Mouse (Mus musculus) neutrophil, adult 5-6 weeks (primary cell): ENCODE results near the gene Pstpip1. TPM values are rescaled to one million over a fixed set of nuclear protein-coding genes. Genes with fewer than 3 reads are reported as not detected.

Source experiments
- ATAC-seq: fragments of 151-379, 151-347 bp; 2 replicates; pipeline ENCODE4 v1.8.0; 2017; ENCODE audit warnings: mild to moderate bottlenecking, moderate TSS enrichment; ENCODE audit not compliant: insufficient number of reproducible peaks, poor library complexity, low FRiP score, severe bottlenecking; ENCODE audit errors: extremely low read depth
- total RNA-seq: library from RNA; stranded (forward); fragments of 200-1000 nt; gene quantifications from 2 replicates; pipeline ENCODE4 v1.2.3, GENCODE M21; 2017

Pstpip1 gene
- total RNA-seq, 1 experiment from 2014 or later, result 369 TPM

DNA sequence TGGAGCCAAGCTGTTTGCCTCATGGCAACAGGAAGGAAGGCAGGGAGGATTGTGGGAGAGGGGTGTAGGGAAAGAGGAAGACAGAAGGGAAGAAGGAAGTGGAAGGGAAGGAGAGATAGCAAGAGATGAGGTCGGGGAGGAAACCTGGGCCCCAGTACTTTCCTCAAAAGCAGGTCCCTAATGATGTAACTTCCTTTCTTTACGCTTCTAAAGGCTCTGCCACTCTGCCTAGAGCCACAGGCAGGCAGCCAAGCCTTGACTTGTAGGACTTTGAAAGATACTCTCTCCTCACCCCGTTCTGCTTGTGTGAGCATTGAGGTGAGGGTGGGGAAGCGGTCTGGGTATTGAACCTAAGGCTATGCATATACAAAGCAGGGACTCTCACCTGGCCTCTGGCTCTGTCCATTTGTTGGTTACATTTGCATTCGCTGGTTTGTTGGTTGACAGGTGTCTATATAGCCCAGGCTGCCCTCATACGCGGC, 10.3 kb downstream of the Pstpip1 start:
- ATAC-seq, result peak; percentile 49

DNA sequence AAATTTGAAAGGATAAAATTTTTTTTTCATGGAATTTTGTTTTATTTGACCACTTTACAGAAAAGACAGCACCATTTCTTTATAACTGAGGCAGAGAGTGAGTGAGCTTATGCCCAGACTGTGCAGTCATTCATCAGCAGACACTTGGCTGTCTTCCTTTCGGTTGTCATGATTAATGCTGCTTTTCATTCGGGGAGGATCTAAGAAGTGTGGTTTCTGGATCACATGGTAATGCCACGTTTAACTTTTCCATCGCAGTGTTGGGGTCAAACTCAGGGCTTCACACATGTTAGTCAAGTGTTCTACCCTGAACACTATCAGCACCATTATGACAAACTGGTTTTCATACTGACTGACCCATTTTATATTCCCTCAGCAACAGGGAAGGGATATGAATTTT, 11.3 kb downstream of the Pstpip1 start:
- ATAC-seq, result no peak

- ATAC-seq, result peak; percentile 20; the same call in 1 of the 2 replicates
Observed at GRCm38 (mm10) chr9:56104921-56105320, 15.2 kb downstream of the Pstpip1 start.

DNA sequence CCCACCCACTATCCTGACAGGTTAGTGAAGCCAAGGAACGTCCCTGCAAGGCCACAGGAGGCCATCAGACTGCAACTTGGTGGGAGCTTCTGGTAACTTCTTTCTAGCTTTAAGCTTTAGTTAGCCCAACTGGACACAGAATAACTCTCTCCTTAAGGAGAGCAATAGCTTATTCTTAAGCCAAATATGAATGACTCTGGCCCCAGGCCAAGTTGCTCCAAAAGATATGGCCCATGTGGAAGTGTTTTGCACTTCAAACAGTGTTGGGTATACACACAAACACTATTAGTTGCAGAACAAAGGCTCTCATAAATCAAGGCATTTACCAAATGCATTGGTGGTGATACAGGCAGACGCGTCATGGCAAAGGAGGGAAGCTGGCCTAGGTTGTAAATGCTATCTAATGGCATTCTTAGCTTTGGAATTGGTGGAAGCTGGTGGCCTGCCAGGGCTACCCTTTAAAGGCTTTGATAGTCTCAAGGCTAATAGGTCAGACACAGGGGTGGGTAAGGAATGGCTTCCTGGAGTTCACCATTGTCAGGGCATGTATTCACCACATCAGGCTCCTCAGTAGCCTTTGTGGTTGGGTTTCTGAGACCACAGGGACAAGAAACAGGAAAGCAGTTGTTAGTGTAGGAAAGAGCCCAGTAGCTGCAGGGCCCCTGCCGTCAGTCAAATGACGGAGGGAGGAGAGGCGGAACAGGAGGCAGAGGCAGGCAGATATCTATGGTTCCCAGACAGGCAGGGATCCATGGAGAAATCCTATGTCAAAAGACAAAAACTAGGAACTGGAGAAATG, 16.7 kb downstream of the Pstpip1 start:
- no peak for ATAC-seq

DNA sequence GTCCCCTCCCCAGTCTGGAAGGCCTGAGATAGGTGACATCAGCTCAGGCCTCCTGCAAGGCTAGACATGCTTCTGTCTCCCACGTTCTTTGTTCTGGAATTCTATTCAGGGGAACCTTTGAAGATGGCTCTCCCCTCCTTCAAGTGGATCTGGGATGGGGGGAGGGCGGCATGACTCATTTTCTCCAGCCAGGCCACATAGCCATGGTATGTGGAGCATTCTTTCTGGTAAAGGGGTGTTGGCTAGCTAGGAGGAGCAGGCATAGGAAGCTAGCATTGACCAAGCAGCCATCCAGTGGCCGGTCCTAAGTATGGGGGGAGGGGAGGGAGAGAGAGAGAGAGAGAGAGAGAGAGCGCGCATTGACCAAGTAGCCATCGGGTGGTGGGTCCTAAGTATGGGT, 17.8 kb downstream of the Pstpip1 start:
- no peak for ATAC-seq

DNA sequence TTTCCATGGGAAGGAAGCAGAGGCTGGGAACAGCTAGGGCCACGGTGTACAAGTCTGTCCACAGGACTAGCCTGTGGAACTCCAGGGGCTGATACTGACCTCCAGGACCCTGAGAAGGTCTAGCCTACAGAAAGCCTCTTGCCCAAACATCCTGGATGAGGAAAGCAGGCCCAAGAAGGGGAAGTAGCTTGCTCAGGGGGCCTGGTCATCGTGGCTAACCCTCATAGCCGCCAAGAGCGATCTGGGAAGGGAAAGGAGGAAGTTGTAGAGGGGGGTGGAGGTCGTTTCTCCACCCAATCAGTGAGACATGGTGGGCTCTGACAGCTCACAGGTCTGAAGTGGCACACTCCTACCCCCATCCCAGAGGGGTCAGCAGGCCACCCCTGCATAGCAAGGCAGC, 18.4 kb downstream of the Pstpip1 start:
- ATAC-seq, result peak; percentile 84

- no peak for ATAC-seq
Observed at GRCm38 (mm10) chr9:56118091-56118490, 28.3 kb downstream of the Pstpip1 start.

DNA sequence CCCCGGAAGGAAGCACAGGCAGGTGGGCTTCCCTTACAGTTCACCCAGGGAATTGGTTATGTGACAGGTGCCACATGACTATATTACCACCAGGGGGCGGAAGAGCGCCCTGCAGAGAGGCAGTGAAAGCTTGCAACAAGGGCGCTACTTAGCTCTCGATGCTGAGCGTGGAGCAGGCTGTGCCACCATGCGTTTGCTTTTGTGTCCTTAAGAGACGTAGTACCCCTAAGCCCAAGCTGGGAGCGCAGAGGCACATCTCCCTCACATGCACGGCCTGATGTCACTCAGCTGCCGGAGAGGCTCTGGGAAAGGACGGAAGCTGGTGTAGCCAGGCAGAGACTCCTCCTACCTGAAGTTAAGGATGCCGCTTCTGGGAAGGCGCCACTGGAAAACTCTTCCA, 28.8 kb downstream of the Pstpip1 start:
- ATAC-seq, result peak; percentile 57; the same call in 1 of the 2 replicates

GRCm38 (mm10) chr9:56119651-56120050, 29.9 kb downstream of the Pstpip1 start:
- ATAC-seq, result no peak

DNA sequence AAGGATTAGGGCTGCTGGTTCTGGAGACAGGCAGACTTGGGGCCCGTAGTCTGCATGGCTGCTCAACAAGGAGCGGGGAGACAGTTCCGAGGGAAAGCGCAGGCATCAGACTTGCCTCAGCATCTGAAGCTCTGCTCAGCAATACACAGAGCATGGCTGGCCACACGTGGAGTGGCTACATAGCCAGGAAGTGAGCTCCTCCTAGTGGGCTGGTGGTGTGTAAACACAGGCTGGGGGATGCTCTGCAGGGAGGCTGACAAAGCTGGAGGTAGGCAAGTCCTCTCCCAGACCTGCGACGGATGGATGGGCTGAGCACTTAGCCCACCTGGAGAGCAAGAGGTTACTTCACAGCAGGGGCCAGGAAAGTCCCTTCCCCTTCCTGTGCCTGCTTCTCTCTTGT, 31.3 kb downstream of the Pstpip1 start:
- no peak for ATAC-seq

DNA sequence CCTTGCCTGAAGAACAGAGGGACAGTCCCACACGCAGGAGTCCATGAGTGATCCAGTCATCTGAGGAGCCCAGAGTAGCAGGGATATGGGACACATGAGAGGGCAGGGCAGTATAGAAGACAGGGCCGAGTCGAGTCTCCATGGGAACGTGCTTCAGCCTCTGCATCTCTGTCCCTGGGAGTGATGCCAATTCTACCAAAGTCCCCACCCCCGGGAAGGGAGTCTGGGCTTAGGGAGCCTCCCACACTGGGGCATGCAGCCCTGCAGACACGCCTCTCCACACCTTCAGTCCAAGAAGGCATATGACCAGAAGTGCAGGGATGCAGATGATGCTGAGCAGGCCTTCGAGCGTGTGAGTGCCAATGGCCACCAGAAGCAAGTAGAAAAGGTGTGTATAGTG, 33.2 kb downstream of the Pstpip1 start:
- ATAC-seq, result no peak

DNA sequence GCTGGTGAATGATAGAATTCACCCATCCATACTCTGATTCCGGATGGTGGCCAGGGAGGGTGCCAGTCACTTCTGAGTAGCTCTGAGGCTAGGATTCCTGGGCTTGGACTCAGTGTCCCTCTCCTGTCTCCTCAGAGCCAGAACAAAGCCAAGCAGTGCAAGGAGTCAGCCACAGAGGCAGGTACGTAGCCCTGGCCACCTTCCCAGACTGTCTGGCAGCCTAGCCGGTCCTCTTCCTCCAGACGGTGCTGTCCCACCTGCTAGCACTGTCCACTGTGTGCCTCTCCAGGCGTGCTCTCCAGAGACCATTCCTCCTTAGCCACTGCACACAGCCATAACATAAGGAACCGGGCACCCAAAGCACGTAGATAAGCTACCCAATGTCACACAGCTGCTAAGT, 33.9 kb downstream of the Pstpip1 start:
- ATAC-seq, result no peak

DNA sequence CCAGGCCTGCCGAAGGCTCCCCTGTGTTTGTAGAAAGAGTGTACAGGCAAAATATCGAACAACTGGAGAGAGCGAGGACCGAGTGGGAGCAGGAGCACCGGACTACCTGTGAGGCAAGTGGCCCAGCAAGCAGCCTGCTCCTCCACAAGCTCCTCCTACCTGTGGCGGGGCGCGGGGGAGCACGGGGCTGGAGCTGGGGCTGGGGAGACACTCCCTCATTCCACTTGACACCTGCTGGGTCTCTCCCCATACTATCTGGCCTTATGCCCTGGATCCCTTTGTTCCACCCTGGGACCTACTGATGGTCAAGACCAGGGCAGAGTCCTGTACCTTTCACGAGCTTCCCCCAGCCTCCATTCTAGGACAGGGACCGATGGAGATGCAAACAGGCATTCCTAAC, 34.8 kb downstream of the Pstpip1 start:
- no peak for ATAC-seq

DNA sequence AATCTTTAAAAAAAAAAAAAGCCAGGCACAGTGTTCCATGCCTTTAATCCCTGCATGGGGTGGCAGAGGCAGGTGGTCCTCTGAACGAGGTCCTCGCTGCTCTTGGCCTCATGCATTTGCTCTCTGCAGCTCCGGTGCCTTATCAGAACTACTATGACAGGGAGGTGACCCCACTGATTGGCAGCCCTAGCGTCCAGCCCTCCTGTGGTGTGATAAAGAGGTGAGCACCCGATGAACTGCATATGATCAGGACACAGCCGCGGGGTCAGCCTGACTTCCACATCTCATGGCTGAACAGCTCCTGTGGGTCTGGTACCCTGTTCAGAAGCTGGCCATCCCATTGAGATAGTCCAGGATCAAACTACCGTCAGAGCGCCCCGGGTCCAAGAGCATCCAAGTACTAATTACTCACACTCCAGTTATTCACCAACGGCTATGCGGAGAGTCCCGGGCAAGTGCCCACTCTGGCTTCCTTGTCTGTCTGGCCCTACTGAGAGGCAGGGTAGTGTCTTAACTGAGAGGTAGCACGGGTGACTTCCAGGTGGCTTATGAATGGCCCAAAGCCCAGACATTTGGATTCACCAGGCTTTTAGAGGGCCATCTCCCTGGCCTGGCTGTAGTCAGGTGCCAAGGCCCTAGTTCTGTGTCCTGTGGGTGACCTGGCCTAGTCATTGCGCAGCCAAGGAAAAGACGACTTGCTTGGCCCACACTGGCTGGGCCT, 36.9 kb downstream of the Pstpip1 start:
- no peak for ATAC-seq

GRCm38 (mm10) chr9:56128331-56128730, 38.6 kb downstream of the Pstpip1 start:
- ATAC-seq, result no peak

GRCm38 (mm10) chr9:56129951-56130350, 40.2 kb downstream of the Pstpip1 start:
- ATAC-seq, result no peak

- no peak for ATAC-seq
Observed at GRCm38 (mm10) chr9:56130536-56130935, 40.8 kb downstream of the Pstpip1 start.

DNA sequence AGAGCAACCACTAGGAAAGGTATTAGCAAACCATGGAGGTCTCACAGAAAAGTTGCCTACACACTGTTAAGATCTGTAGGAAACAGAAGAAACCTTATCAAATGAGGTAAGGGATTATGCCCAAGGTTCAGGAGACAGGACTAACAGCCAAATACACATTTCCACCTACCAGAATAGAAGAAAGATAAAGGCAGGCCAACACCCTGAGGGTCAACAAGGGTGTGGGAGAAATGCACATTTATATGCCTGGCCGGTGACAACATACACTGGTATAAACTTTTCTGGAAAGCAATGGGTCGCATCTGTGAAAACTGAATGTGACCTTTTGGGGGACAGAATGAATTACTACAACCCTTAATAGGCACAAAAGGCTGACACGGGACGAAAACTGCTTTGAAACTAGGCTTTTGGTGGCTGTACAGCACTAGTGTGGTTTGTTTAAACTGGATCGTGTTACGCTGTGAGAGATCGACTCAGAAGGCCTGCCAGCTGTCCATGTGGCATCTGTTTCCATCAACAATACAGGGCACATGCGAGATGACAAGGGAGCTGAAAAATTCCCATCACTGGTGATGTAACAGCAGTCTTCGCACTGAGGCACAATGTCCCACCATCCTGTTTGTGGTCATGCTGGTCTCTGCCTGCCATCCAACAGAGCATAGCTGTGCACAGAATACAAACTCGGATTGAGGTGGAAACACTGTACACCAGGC, 42.2 kb downstream of the Pstpip1 start:
- ATAC-seq, result no peak

DNA sequence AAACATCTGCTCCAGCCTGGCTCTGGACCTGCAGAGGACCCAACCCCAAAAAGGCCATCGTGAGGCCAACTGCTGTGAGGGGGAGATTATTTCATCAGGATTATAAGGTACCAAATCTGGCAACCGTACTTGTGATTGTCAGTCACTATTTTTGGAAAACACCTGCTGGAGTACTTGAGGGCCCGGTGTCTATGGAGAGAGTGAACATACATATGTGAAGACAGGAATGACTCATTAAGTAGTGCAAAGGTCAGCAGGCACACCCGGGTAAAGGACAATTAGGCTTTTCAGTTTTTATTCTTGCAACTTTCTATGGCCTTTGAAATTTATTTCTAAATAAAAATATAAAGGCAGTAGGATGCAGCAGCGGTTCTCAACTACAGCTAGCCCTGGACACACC, 44.2 kb downstream of the Pstpip1 start:
- ATAC-seq, result no peak

GRCm38 (mm10) chr9:56134614-56135013, 44.9 kb downstream of the Pstpip1 start:
- no peak for ATAC-seq
